Mouse (Mus musculus): ENCODE data around the gene Gm21750. TPM values are rescaled to one million over a fixed set of nuclear protein-coding genes. Genes with fewer than 3 reads are reported as not detected.
"Not testable (repeated sequence)": the region's sequence is repeated elsewhere in the genome, so short reads cannot be mapped to it uniquely, and the experiment has no call there.

Gene Gm21750
- not detected in 2 replicates for polyA plus RNA-seq (2014; fragmentation: Nextera tagmentation; extraction: Ambion mirVana)

DNA sequence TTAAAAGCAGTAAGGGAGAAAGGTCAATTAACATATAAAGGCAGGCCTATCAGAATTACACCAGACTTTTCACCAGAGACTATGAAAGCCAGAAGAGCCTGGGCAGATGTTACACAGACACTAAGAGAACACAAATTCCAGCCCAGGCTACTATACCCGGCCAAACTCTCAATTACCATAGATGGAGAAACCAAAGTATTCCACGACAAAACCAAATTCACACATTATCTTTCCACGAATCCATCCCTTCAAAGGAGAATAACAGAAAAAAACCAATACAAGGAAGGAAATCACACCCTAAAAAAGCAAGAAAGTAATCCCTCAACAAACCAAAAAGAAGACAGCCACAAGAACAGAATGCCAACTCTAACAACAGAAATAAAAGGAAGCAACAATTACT, at the start of gene Gm21750:
Gene Gm21750 (plus strand): TSS at position 301 of the 400 bp plus-strand sequence.
- H3K27me3 ChIP-seq (ENCODE audit: insufficient read depth, low read length); H3K9ac ChIP-seq; H3K4me3 ChIP-seq (ENCODE audit: low read depth, low read length); H3K4me1 ChIP-seq (ENCODE audit: insufficient read depth); H3K36me3 ChIP-seq (ENCODE audit: insufficient read depth); H3K27ac ChIP-seq (ENCODE audit: low read depth); DNase-seq; ATAC-seq (ENCODE audit: insufficient read depth); H3K4me2 ChIP-seq; H3K9me3 ChIP-seq (ENCODE audit: low read depth, low read length): not testable (repeated sequence)
- WGBS: 74% methylated on average over 3 of the region's 3 CpGs

DNA sequence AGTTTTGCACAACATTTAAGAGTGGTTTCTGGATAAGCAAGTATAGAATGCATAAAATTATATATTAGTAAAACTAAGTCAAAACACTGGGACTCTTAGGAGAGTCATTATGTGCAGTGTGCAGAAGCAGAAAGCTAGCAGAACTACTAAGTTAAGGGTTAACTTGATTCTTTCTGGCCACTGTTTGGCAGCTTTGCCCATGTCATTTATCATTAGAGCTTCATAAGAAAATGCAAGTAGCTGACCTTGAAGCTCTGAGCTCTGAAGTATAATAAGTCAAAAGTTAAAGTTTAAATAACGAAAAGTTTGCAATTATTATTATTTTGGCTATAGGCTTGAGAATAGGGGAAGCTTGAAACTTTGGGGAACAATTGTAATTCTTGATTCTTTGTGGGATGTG, 46.1 kb upstream of the Gm21750 start:
- not testable (repeated sequence) for H3K4me2 ChIP-seq; H3K36me3 ChIP-seq (ENCODE audit: insufficient read depth); DNase-seq; H3K27me3 ChIP-seq (ENCODE audit: insufficient read depth, low read length); H3K4me1 ChIP-seq (ENCODE audit: insufficient read depth); H3K27ac ChIP-seq (ENCODE audit: low read depth); H3K9ac ChIP-seq; H3K9me3 ChIP-seq (ENCODE audit: low read depth, low read length); ATAC-seq (ENCODE audit: insufficient read depth); H3K4me3 ChIP-seq (ENCODE audit: low read depth, low read length)
- 40% methylated on average over 1 of the region's 1 CpGs for WGBS

DNA sequence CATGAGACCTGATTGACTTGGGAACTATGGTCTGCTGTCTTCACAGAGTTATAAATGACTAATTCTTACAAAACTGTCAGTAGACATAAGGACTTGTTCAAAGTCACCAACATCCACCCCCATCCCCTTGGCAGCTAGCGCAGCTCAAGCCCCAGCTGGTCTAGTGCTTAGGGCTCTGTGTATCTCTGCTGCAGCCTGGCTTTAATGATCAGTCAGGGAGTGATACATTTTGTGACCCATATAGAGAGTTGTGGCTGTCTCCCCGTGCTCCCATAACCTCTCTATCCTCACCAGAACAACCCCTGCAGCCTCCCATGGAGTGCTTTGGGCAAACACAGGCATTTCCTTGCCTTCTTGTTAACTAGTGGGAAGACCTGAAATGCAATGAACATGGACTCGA, 40.1 kb upstream of the Gm21750 start:
- no peak overlapping the region for H3K4me3 ChIP-seq (ENCODE audit: low read depth, low read length)
- H3K9me3 ChIP-seq (ENCODE audit: low read depth, low read length): peaks cover 5% of the 10 kb centered on the region; the same call in 1 of the 2 replicates
- H3K27me3 ChIP-seq (ENCODE audit: insufficient read depth, low read length): no peaks in the 10 kb centered on the region
- DNase-seq (peak; percentile 59), ATAC-seq (ENCODE audit: insufficient read depth) (peak; percentile 87)
- H3K27ac ChIP-seq (ENCODE audit: low read depth): no peak overlapping the region
- no peak for TF ChIP-seq CTCF (IDR thresholded peaks at IDR 0.05; ENCODE audit: low read depth)
- H3K36me3 ChIP-seq (ENCODE audit: insufficient read depth): no peaks in the 10 kb centered on the region
- H3K9ac ChIP-seq: no peak overlapping the region
- no peaks in the 10 kb centered on the region for H3K4me1 ChIP-seq (ENCODE audit: insufficient read depth)
- H3K4me2 ChIP-seq: no peak overlapping the region
- 54% methylated on average over 3 of the region's 3 CpGs for WGBS

DNA sequence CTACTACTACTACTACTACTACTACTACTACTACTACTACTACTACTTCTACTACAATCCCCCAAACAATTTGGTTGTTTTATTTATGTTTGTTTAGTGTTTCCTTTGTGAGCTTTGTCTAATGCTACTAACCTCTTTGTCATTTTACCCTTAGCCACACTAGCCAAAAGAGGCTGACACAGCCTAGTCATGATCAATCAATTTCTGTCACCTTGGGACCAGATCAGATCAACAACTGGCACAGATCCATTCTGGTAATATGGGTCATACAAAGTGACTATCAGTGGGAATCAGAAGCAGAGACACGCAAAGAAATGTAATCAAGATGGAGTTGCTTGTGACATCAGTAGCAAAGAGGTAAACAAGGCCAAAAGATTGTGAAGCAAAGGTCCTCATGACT, 38.0 kb upstream of the Gm21750 start:
- Histone ChIP-seq H3K27ac (ENCODE audit: low read depth) (no peak overlapping the region), H3K4me2 (no peak overlapping the region), H3K9ac (no peak overlapping the region), H3K27me3 (ENCODE audit: insufficient read depth, low read length) (no peaks in the 10 kb centered on the region), H3K4me1 (ENCODE audit: insufficient read depth) (no peaks in the 10 kb centered on the region), H3K4me3 (ENCODE audit: low read depth, low read length) (no peak overlapping the region), H3K36me3 (ENCODE audit: insufficient read depth) (no peaks in the 10 kb centered on the region), H3K9me3 (ENCODE audit: low read depth, low read length) (peaks cover 5% of the 10 kb centered on the region; the same call in 1 of the 2 replicates)
- ATAC-seq (ENCODE audit: insufficient read depth) (no peak), DNase-seq (no peak)
- no peak for TF ChIP-seq CTCF (IDR thresholded peaks at IDR 0.05; ENCODE audit: low read depth)
- 77% methylated on average over 1 of the region's 1 CpGs for WGBS

DNA sequence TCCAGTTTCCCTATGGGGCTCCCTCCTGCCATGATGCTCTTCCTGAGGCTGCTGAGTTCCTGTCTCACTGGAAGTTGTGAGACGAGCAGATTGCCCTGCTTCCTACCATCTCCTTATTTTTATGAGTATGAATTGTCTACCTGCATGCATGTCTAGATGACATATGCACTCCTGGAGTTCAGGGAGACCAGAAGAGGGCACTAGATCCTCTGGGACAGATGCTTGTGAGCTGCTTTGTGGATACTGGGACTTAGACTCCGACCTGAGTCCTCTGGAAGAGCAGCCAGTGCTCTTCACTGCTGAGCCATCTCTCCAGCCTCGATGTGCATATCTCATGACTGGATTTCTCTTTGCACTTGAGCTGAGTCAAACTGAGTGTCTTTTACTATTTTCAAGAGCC, 35.6 kb upstream of the Gm21750 start:
- Histone ChIP-seq H3K4me3 (ENCODE audit: low read depth, low read length) (no peak overlapping the region), H3K9me3 (ENCODE audit: low read depth, low read length) (no peaks in the 10 kb centered on the region), H3K36me3 (ENCODE audit: insufficient read depth) (no peaks in the 10 kb centered on the region), H3K9ac (no peak overlapping the region), H3K27ac (ENCODE audit: low read depth) (no peak overlapping the region), H3K4me2 (no peak overlapping the region), H3K27me3 (ENCODE audit: insufficient read depth, low read length) (no peaks in the 10 kb centered on the region), H3K4me1 (ENCODE audit: insufficient read depth) (no peaks in the 10 kb centered on the region)
- DNase-seq: no peak
- no peak for ATAC-seq (ENCODE audit: insufficient read depth)
- 53% methylated on average over 3 of the region's 3 CpGs for WGBS
- peak; percentile 20 for TF ChIP-seq CTCF (IDR thresholded peaks at IDR 0.05; ENCODE audit: low read depth)

DNA sequence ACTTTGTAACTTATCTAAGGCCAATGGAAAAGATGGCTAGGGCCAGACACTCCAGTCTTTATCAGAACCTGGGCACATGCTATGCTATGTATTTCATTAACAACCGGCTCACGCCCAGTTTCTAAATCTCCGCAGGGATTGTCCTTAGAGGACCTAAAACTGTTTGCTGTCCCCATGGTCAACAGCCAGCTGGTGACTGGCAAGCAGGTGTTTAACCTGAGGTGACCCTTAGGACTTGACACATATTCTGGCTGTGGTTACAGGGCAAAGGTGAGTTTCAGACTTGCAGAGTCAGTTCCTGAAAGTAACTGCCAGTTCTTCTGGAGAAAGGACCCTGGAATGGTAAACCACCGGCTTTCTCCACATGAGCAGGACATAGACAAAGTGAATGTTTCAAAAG, 29.5 kb upstream of the Gm21750 start:
- H3K4me1 ChIP-seq (ENCODE audit: insufficient read depth): no peaks in the 10 kb centered on the region
- H3K36me3 ChIP-seq (ENCODE audit: insufficient read depth): no peaks in the 10 kb centered on the region
- TF ChIP-seq CTCF (IDR thresholded peaks at IDR 0.05; ENCODE audit: low read depth): no peak
- no peaks in the 10 kb centered on the region for H3K27me3 ChIP-seq (ENCODE audit: insufficient read depth, low read length)
- H3K9me3 ChIP-seq (ENCODE audit: low read depth, low read length): no peaks in the 10 kb centered on the region
- ATAC-seq (ENCODE audit: insufficient read depth): no peak
- no peak overlapping the region for H3K27ac ChIP-seq (ENCODE audit: low read depth)
- no peak overlapping the region for H3K9ac ChIP-seq
- no peak for DNase-seq
- H3K4me2 ChIP-seq: no peak overlapping the region
- WGBS: 83% methylated on average over 4 of the region's 4 CpGs
- H3K4me3 ChIP-seq (ENCODE audit: low read depth, low read length): no peak overlapping the region

DNA sequence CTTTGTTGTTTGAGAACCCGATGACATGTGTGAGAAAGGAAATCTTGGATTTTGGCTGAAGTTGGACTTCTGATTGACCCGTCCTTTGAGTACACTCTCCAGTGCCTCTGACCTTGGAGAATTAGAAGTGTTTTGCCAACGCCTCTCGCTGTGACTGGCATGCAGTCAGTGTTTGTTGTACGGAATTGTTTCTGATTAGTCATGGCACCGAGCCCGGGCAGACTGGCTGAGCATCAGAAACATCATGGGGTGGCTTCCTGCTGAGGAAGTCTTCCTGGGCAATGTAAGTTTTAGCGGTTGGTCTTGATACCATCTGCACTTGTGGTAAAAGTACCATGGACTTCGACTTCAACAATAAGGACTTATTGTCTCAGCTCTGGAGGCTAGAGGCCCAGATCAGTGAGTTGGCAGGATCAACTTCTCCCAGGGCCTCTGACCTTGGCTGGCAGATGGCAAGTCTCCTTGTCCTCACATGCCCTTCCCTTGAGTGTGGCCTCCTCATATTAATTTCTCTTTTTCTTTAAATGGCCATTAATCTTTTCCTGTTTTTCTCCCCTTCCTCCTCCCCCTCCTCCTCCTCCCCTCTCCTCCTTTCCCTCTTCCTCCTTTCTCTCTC, 28.3 kb upstream of the Gm21750 start:
- Histone ChIP-seq H3K4me1 (ENCODE audit: insufficient read depth) (no peaks in the 10 kb centered on the region), H3K9ac (no peak overlapping the region), H3K4me2 (no peak overlapping the region), H3K36me3 (ENCODE audit: insufficient read depth) (no peaks in the 10 kb centered on the region), H3K4me3 (ENCODE audit: low read depth, low read length) (no peak overlapping the region), H3K9me3 (ENCODE audit: low read depth, low read length) (no peaks in the 10 kb centered on the region), H3K27me3 (ENCODE audit: insufficient read depth, low read length) (no peaks in the 10 kb centered on the region), H3K27ac (ENCODE audit: low read depth) (no peak overlapping the region)
- ATAC-seq (ENCODE audit: insufficient read depth): no peak
- no peak for DNase-seq
- WGBS: 77% methylated on average over 9 of the region's 9 CpGs
- no peak for TF ChIP-seq CTCF (IDR thresholded peaks at IDR 0.05; ENCODE audit: low read depth)

DNA sequence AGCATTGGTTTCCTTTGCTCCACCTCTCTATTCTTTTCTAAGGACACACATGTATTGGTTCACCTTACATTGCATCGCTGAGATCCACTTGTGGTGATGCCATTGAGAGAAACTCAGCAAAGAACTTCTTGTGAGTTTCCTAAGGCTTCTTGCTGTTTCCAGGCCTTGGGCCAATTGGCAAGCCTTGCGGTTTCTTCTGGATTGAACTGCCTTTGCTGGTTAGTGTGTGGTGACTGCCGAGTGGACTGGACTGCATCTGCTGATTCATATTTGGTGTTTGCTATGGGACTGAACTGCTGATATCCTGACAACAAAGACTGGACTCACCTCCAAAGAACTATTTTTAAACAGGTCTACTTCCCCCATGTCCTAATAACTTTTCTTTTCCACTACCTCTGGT, 26.7 kb upstream of the Gm21750 start:
- H3K9ac ChIP-seq: no peak overlapping the region
- DNase-seq (no peak), ATAC-seq (ENCODE audit: insufficient read depth) (no peak)
- WGBS: 86% methylated on average over 3 of the region's 3 CpGs
- no peak overlapping the region for H3K4me3 ChIP-seq (ENCODE audit: low read depth, low read length)
- no peaks in the 10 kb centered on the region for H3K4me1 ChIP-seq (ENCODE audit: insufficient read depth)
- no peak overlapping the region for H3K27ac ChIP-seq (ENCODE audit: low read depth)
- no peak for TF ChIP-seq CTCF (IDR thresholded peaks at IDR 0.05; ENCODE audit: low read depth)
- no peaks in the 10 kb centered on the region for H3K9me3 ChIP-seq (ENCODE audit: low read depth, low read length)
- no peaks in the 10 kb centered on the region for H3K27me3 ChIP-seq (ENCODE audit: insufficient read depth, low read length)
- H3K36me3 ChIP-seq (ENCODE audit: insufficient read depth): no peaks in the 10 kb centered on the region
- no peak overlapping the region for H3K4me2 ChIP-seq

All from lung, embryonic 14.5 days (tissue).